Mouse (Mus musculus) adrenal gland, adult 10 weeks (tissue): ENCODE results near the gene Clmn. TPM values are rescaled to one million over a fixed set of nuclear protein-coding genes. Genes with fewer than 3 reads are reported as not detected.

ENCODE experiments used
- polyA plus RNA-seq: library from polyadenylated mRNA; stranded (reverse); fragments of 350-450 nt; fragmentation: Illumina TruSeq; extraction: RNeasy Lipid Tissue Mini Kit (QIAGEN cat#74804); gene quantifications from one replicate; pipeline ENCODE4 v1.2.3, GENCODE M21; 2014; ENCODE audit warnings: low read depth, low replicate concordance

Clmn gene
- polyA plus RNA-seq = 2.4 TPM

DNA sequence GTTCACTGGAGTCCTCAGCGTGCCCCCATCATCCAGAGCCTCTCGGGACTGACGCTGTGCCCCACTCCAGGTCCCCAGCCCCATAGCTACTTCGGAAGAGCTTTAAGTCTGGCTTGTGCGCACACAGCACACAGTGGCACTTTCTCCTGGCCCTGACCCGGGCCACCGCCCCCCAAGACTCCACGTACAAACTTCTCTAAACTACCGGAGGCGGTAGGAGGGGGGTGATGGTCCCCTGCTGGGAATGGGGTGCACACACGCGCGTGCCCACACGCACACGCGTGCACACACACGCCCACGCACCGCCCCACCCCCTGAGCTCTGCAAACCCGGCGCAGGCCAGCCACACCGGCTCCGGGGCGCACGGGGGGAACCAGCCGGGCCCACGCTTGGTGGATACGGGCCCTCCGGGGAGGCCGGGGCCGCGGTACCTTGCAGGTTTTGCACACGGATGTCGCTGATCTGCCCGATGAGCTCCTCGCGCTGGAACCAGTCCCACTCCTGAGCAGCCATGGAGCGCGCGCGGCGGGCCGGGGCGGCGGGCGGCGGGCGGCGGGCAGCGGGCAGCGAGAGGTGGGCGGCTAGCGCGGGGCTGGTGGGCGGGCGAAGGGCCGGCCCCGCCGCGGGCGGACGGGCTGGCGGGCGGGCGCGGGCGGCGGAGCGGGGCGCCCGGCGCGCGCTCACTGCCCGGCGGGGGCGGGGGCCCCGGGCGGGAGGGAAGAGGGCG, at the start of gene Clmn:
Clmn (minus strand) TSS at position 638 of the 727 bp plus-strand sequence.

DNA sequence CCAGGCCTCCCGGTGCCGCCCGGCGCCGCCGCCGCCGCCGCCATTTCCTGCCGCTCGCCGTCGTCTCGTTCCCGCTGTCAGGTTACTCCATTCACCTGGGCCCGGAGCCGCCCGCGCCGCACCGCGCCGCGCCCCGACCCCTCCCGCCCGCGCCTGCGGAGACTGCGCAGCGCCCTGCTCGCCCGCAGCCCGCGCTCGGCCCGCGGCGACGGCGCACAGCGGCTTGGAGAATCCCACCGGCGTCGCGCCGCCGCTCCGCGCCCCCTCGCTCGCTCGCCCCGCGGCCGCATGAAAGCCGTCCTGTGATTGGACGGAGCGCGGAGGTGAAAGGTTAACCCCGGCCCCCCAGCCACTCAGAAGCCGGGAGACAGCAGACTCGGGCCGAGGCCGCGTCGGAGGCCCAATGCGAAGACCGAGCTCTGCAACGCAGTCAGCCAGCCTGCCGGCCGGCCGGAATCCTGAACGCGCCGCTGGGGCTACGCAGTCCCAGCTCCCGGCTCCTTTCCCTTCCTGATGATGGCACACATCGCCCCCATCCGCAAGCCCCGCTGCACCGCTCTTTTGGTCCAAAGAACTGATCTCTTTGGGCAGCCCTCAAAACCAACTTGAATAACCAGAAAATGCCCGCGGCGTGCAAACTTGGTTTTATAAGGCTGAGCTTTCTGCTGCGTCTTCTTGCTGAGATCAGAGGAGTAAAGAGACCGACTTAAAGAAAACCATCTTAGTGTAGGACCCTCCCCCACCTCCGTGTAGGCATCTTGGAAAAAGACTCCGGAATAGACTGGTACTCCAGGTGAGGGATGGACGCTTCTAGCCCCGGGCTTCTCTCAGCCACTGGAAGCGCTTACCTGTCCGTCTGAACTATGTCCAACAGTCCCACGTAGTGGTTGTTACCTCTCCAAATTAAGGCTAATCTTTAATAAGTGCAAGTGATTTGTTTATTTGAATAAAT, 112.8 kb downstream of the Clmn start, which contains the start of gene Dicer1:
Dicer1 (minus strand) TSS at position 139 of the 952 bp plus-strand sequence.

Other genes starting within 250 kb of the Clmn start
- gene Dicer1, start 113.1 kb downstream of the Clmn start, polyA plus RNA-seq = 47.6 TPM
- 2.6 TPM for gene Syne3, start 144.7 kb upstream of the Clmn start, polyA plus RNA-seq
- gene Glrx5, start 167.6 kb upstream of the Clmn start, polyA plus RNA-seq = 70.2 TPM